Mouse (Mus musculus): ENCODE data around the gene Fut7. TPM values are rescaled to one million over a fixed set of nuclear protein-coding genes. Genes with fewer than 3 reads are reported as not detected.

The Fut7 gene
- polyA plus RNA-seq, 2 experiments from 2014 or later = 13.6 to 13.8 TPM

- ATAC-seq = peak; percentile 84
Observed at GRCm38 (mm10) chr2:25460551-25461309, 37.7 kb downstream of the Fut7 start, which contains the start of gene Paxx. TSS of gene Paxx (minus strand) at chr2:25461094.

GRCm38 (mm10) chr2:25461407-25461806, 38.3 kb downstream of the Fut7 start:
- no peak for ATAC-seq

GRCm38 (mm10) chr2:25463630-25464029, 40.6 kb downstream of the Fut7 start:
- ATAC-seq = no peak

- ATAC-seq = no peak
Observed at GRCm38 (mm10) chr2:25465256-25465655, 42.2 kb downstream of the Fut7 start.

- ATAC-seq = peak; percentile 85
Observed at GRCm38 (mm10) chr2:25465816-25466635, 43.0 kb downstream of the Fut7 start.

GRCm38 (mm10) chr2:25467606-25468303, 44.7 kb downstream of the Fut7 start:
- no peak for ATAC-seq

- ATAC-seq = no peak
Observed at GRCm38 (mm10) chr2:25468962-25469915, 46.2 kb downstream of the Fut7 start.

- ATAC-seq = no peak
Observed at GRCm38 (mm10) chr2:25469969-25470368, 46.9 kb downstream of the Fut7 start, which contains the start of gene Ptgds. TSS of gene Ptgds (minus strand) at chr2:25470046.

GRCm38 (mm10) chr2:25472550-25472949, 49.5 kb downstream of the Fut7 start:
- ATAC-seq = no peak

Other genes starting within 250 kb of the Fut7 start
- 1 to 10 TPM in 1 of 2 experiments, under 1 TPM in 1; 0.61 to 1.2 TPM for gene Nrarp, start 242.5 kb upstream of the Fut7 start, polyA plus RNA-seq (2017; shearing (Covaris generic))
- 10 to 100 TPM; 51.4 to 89.5 TPM for gene Tor4a, start 226.4 kb upstream of the Fut7 start, polyA plus RNA-seq (2017; shearing (Covaris generic))
- 10 to 100 TPM; 41.1 to 49.1 TPM for gene Nelfb, start 211.8 kb upstream of the Fut7 start, polyA plus RNA-seq (2017; shearing (Covaris generic))
- not detected for gene Stpg3, start 208.6 kb upstream of the Fut7 start, polyA plus RNA-seq (2017; shearing (Covaris generic))
- gene Fam166a, start 204.5 kb upstream of the Fut7 start, polyA plus RNA-seq (2017; shearing (Covaris generic)) = not detected
- gene Tubb4b, start 198.6 kb upstream of the Fut7 start, polyA plus RNA-seq (2017; shearing (Covaris generic)) = 100 to 1,000 TPM; 110 to 150 TPM
- not detected for gene Slc34a3, start 188.9 kb upstream of the Fut7 start, polyA plus RNA-seq (2017; shearing (Covaris generic))
- gene Rnf224, start 186.5 kb upstream of the Fut7 start, polyA plus RNA-seq (2017; shearing (Covaris generic)) = not detected
- under 1 TPM in 1 of 2 experiments, not detected in 1; 0.58 TPM for gene Rnf208, start 181.0 kb upstream of the Fut7 start, polyA plus RNA-seq (2017; shearing (Covaris generic))
- gene Cysrt1, start 180.8 kb upstream of the Fut7 start, polyA plus RNA-seq (2017; shearing (Covaris generic)) = not detected
- 1 to 10 TPM; 3.6 to 4.2 TPM for gene AL732309.1, start 176.4 kb upstream of the Fut7 start, polyA plus RNA-seq (2017; shearing (Covaris generic))
- 10 to 100 TPM; 10.8 to 13.0 TPM for gene Tmem203, start 167.8 kb upstream of the Fut7 start, polyA plus RNA-seq (2017; shearing (Covaris generic))
- gene Tprn, start 160.6 kb upstream of the Fut7 start, polyA plus RNA-seq (2017; shearing (Covaris generic)) = 10 to 100 TPM in 1 of 2 experiments, 1 to 10 TPM in 1; 5.5 to 12.4 TPM
- 100 to 1,000 TPM; 127 to 134 TPM for gene Ssna1, start 150.8 kb upstream of the Fut7 start, polyA plus RNA-seq (2017; shearing (Covaris generic))
- gene Anapc2, start 150.8 kb upstream of the Fut7 start, polyA plus RNA-seq (2017; shearing (Covaris generic)) = 10 to 100 TPM; 24.8 to 39.3 TPM
- not detected for gene Tmem210, start 135.1 kb upstream of the Fut7 start, polyA plus RNA-seq (2017; shearing (Covaris generic))
- gene Lrrc26, start 133.4 kb upstream of the Fut7 start, polyA plus RNA-seq (2017; shearing (Covaris generic)) = not detected
- not detected for gene Grin1, start 104.1 kb upstream of the Fut7 start, polyA plus RNA-seq (2017; shearing (Covaris generic))
- 10 to 100 TPM; 19.7 to 23.2 TPM for gene Man1b1, start 90.9 kb upstream of the Fut7 start, polyA plus RNA-seq (2017; shearing (Covaris generic))
- gene Dpp7, start 66.9 kb upstream of the Fut7 start, polyA plus RNA-seq (2017; shearing (Covaris generic)) = 10 to 100 TPM; 10.3 to 13.9 TPM
- gene Uap1l1, start 57.6 kb upstream of the Fut7 start, polyA plus RNA-seq (2017; shearing (Covaris generic)) = 10 to 100 TPM; 13.3 to 15.0 TPM
- gene Sapcd2, start 50.9 kb upstream of the Fut7 start, polyA plus RNA-seq (2017; shearing (Covaris generic)) = 1 to 10 TPM; 1.8 to 2.6 TPM
- under 1 TPM in 1 of 2 experiments, not detected in 1; 0.17 TPM for gene Entpd2, start 27.4 kb upstream of the Fut7 start, polyA plus RNA-seq (2017; shearing (Covaris generic))
- 1 to 10 TPM; 1.2 to 1.7 TPM for gene Npdc1, start 23.9 kb upstream of the Fut7 start, polyA plus RNA-seq (2017; shearing (Covaris generic))
- gene Abca2, start 5.4 kb downstream of the Fut7 start, polyA plus RNA-seq (2017; shearing (Covaris generic)) = 10 to 100 TPM; 32.8 to 41.4 TPM
- gene Clic3, start 33.6 kb downstream of the Fut7 start, polyA plus RNA-seq (2017; shearing (Covaris generic)) = 1 to 10 TPM; 2.0 to 2.2 TPM
- gene Paxx, start 37.8 kb downstream of the Fut7 start, polyA plus RNA-seq (2017; shearing (Covaris generic)) = 10 to 100 TPM; 72.8 to 74.8 TPM
- gene Ptgds, start 46.8 kb downstream of the Fut7 start, polyA plus RNA-seq (2017; shearing (Covaris generic)) = not detected
- gene Lcn12, start 70.6 kb downstream of the Fut7 start, polyA plus RNA-seq (2017; shearing (Covaris generic)) = not detected
- gene Fbxw5, start 77.5 kb downstream of the Fut7 start, polyA plus RNA-seq (2017; shearing (Covaris generic)) = 10 to 100 TPM; 51.3 to 71.1 TPM
- 1 to 10 TPM; 3.1 to 3.2 TPM for gene C8g, start 78.5 kb downstream of the Fut7 start, polyA plus RNA-seq (2017; shearing (Covaris generic))
- 10 to 100 TPM; 60.9 to 67.0 TPM for gene Traf2, start 123.7 kb downstream of the Fut7 start, polyA plus RNA-seq (2017; shearing (Covaris generic))
- gene Edf1, start 134.6 kb downstream of the Fut7 start, polyA plus RNA-seq (2017; shearing (Covaris generic)) = 100 to 1,000 TPM; 290 to 402 TPM
- gene Mamdc4, start 151.6 kb downstream of the Fut7 start, polyA plus RNA-seq (2017; shearing (Covaris generic)) = under 1 TPM; 0.40 to 0.91 TPM
- 10 to 100 TPM; 55.3 to 61.6 TPM for gene Phpt1, start 152.0 kb downstream of the Fut7 start, polyA plus RNA-seq (2017; shearing (Covaris generic))
- under 1 TPM in 1 of 2 experiments, not detected in 1; 0.07 TPM for gene Ajm1, start 158.5 kb downstream of the Fut7 start, polyA plus RNA-seq (2017; shearing (Covaris generic))
- 10 to 100 TPM; 16.1 to 19.8 TPM for gene Rabl6, start 185.3 kb downstream of the Fut7 start, polyA plus RNA-seq (2017; shearing (Covaris generic))
- not detected for gene Ccdc183, start 194.4 kb downstream of the Fut7 start, polyA plus RNA-seq (2017; shearing (Covaris generic))
- 1 to 10 TPM in 1 of 2 experiments, not detected in 1; 1.8 TPM for gene Tmem141, start 198.7 kb downstream of the Fut7 start, polyA plus RNA-seq (2017; shearing (Covaris generic))
- 1 to 10 TPM in 1 of 2 experiments, under 1 TPM in 1; 0.83 to 1.7 TPM for gene Fcna, start 204.8 kb downstream of the Fut7 start, polyA plus RNA-seq (2017; shearing (Covaris generic))
- not detected for gene Lcn8, start 229.9 kb downstream of the Fut7 start, polyA plus RNA-seq (2017; shearing (Covaris generic))
- gene Lcn5, start 234.7 kb downstream of the Fut7 start, polyA plus RNA-seq (2017; shearing (Covaris generic)) = not detected

Measured in activated CD4-positive, CD25-positive, alpha-beta regulatory T cell, adult 4 months (primary cell).